Mouse (Mus musculus): Measurements from ENCODE around the gene Ddx19b. TPM values are rescaled to one million over a fixed set of nuclear protein-coding genes. Genes with fewer than 3 reads are reported as not detected.
"Not testable (repeated sequence)": the region's sequence is repeated elsewhere in the genome, so short reads cannot be mapped to it uniquely, and the experiment has no call there.

The Ddx19b gene
- 10 to 100 TPM in 1 of 2 experiments, 1 to 10 TPM in 1; 9.4 to 10.0 TPM for total RNA-seq (2021)
- long read RNA-seq, experiment 1, full-length matches to known transcripts, result 3 of 5 reads
- long read RNA-seq, experiment 1, partial matches to known transcripts, result 0 of 5 reads
- long read RNA-seq, experiment 1, other reads (novel, unspliced or antisense), result 2 of 5 reads
- long read RNA-seq, experiment 2, full-length matches to known transcripts, result 4 of 8 reads
- long read RNA-seq, experiment 2, partial matches to known transcripts, result 0 of 8 reads
- long read RNA-seq, experiment 2, other reads (novel, unspliced or antisense), result 4 of 8 reads

- no peak for DNase-seq (ENCODE audit: low spot score in 2 of 2)
Observed at GRCm38 (mm10) chr8:111031572-111031971, at the start of gene Ddx19b. Gene Ddx19b, minus strand, starts transcription at chr8:111031751.

- peak in 1 of 2 experiments; percentile 28 for DNase-seq (ENCODE audit: low spot score in 2 of 2)
Observed at GRCm38 (mm10) chr8:111079861-111080271, 48.3 kb upstream of the Ddx19b start.

- no peak for DNase-seq (ENCODE audit: low spot score in 2 of 2)
Observed at GRCm38 (mm10) chr8:111079461-111079860, 47.9 kb upstream of the Ddx19b start.

- no peak for DNase-seq (ENCODE audit: low spot score in 2 of 2)
Observed at GRCm38 (mm10) chr8:111075926-111076325, 44.4 kb upstream of the Ddx19b start.

GRCm38 (mm10) chr8:111068660-111069059, 37.1 kb upstream of the Ddx19b start:
- not testable (repeated sequence) for DNase-seq (ENCODE audit: low spot score in 2 of 2)

- DNase-seq (ENCODE audit: low spot score in 2 of 2), result no peak
Observed at GRCm38 (mm10) chr8:111067439-111067838, 35.9 kb upstream of the Ddx19b start.

GRCm38 (mm10) chr8:111066308-111066707, 34.8 kb upstream of the Ddx19b start:
- no peak for DNase-seq (ENCODE audit: low spot score in 2 of 2)

- DNase-seq (ENCODE audit: low spot score in 2 of 2), result no peak
Observed at GRCm38 (mm10) chr8:111062893-111063292, 31.3 kb upstream of the Ddx19b start.

GRCm38 (mm10) chr8:111062072-111062757, 30.7 kb upstream of the Ddx19b start:
- peak; percentile 87 to 92 for DNase-seq (ENCODE audit: low spot score in 2 of 2)

GRCm38 (mm10) chr8:111061688-111062071, 30.1 kb upstream of the Ddx19b start:
- no peak for DNase-seq (ENCODE audit: low spot score in 2 of 2)

- no peak for DNase-seq (ENCODE audit: low spot score in 2 of 2)
Observed at GRCm38 (mm10) chr8:111058946-111059572, 27.5 kb upstream of the Ddx19b start.

GRCm38 (mm10) chr8:111056691-111057293, 25.2 kb upstream of the Ddx19b start:
- peak; percentile 37 to 59 for DNase-seq (ENCODE audit: low spot score in 2 of 2)

- DNase-seq (ENCODE audit: low spot score in 2 of 2), result peak; percentile 85 to 89
Observed at GRCm38 (mm10) chr8:111056158-111056663, 24.7 kb upstream of the Ddx19b start, which contains the start of gene Exosc6. Gene Exosc6, plus strand, starts transcription at chr8:111056339.

GRCm38 (mm10) chr8:111055661-111056060, 24.1 kb upstream of the Ddx19b start:
- no peak for DNase-seq (ENCODE audit: low spot score in 2 of 2)

GRCm38 (mm10) chr8:111055031-111055634, 23.6 kb upstream of the Ddx19b start:
- no peak for DNase-seq (ENCODE audit: low spot score in 2 of 2)

- no peak for DNase-seq (ENCODE audit: low spot score in 2 of 2)
Observed at GRCm38 (mm10) chr8:111053827-111054518, 22.4 kb upstream of the Ddx19b start.

GRCm38 (mm10) chr8:111049106-111049505, 17.6 kb upstream of the Ddx19b start:
- no peak for DNase-seq (ENCODE audit: low spot score in 2 of 2)

GRCm38 (mm10) chr8:111048694-111049093, 17.1 kb upstream of the Ddx19b start:
- no peak for DNase-seq (ENCODE audit: low spot score in 2 of 2)

- no peak for DNase-seq (ENCODE audit: low spot score in 2 of 2)
Observed at GRCm38 (mm10) chr8:111044003-111044734, 12.6 kb upstream of the Ddx19b start.

- no peak for DNase-seq (ENCODE audit: low spot score in 2 of 2)
Observed at GRCm38 (mm10) chr8:111042546-111042945, 11.0 kb upstream of the Ddx19b start.
